Mouse (Mus musculus) limb, embryonic 12.5 days (tissue): ENCODE data around the gene Hspg2. TPM values are rescaled to one million over a fixed set of nuclear protein-coding genes. Genes with fewer than 3 reads are reported as not detected.
A peak's percentile ranks its signal among the peaks of the same experiment; 100 is the strongest.
"Not testable (repeated sequence)": the region's sequence is repeated elsewhere in the genome, so short reads cannot be mapped to it uniquely, and the experiment has no call there.

Experiments used
- ATAC-seq: fragments of 200-750 bp; cut with Nextera tagmentation; 2 replicates; pipeline ENCODE4 v1.8.0; 2017; ENCODE audit warnings: low read depth, moderate TSS enrichment; ENCODE audit not compliant: insufficient number of reproducible peaks, insufficient read depth, low FRiP score, low TSS enrichment
- H3K27ac ChIP-seq: fragments of 300-500 bp; sonication (generic); 2 replicates; pipeline ENCODE4 v1.5.1; 2016; ENCODE audit warnings: mild to moderate bottlenecking, moderate library complexity
- H3K27me3 ChIP-seq: fragments of 300-500 bp; sonication (generic); 2 replicates; pipeline ENCODE4 v1.6.1; 2016; ENCODE audit warnings: mild to moderate bottlenecking, moderate library complexity
- H3K36me3 ChIP-seq: fragments of 300-500 bp; sonication (generic); 2 replicates; pipeline ENCODE4 v1.6.1; 2016; ENCODE audit warnings: mild to moderate bottlenecking, moderate library complexity
- H3K4me1 ChIP-seq: fragments of 300-500 bp; sonication (generic); replicated peaks from 2 replicates; pipeline ENCODE4 v1.6.1; 2016
- H3K4me2 ChIP-seq: fragments of 300-500 bp; sonication (generic); 2 replicates; pipeline ENCODE4 v1.6.1; 2016; ENCODE audit warnings: mild to moderate bottlenecking, moderate library complexity
- H3K4me3 ChIP-seq: fragments of 300-500 bp; sonication (generic); replicated peaks from 2 replicates; pipeline ENCODE4 v1.5.1; 2016; ENCODE audit warnings: mild to moderate bottlenecking
- H3K9ac ChIP-seq: fragments of 300-500 bp; sonication (generic); replicated peaks from 2 replicates; pipeline ENCODE4 v1.6.1; 2016; ENCODE audit warnings: mild to moderate bottlenecking, moderate library complexity
- H3K9me3 ChIP-seq: fragments of 300-500 bp; sonication (generic); 2 replicates; pipeline ENCODE4 v1.6.1; 2016; ENCODE audit warnings: mild to moderate bottlenecking, moderate library complexity
- WGBS: fragments of 180-500 bp; shearing (Covaris S2); methylation state at CpG from one replicate; pipeline ENCODE4 v1.1.7; 2016; 5-methylcytosine and 5-hydroxymethylcytosine counted together
- polyA plus RNA-seq: library from polyadenylated mRNA; unstranded; fragments of >200 nt; fragmentation: Nextera tagmentation; extraction: Ambion mirVana; gene quantifications from 2 replicates; pipeline ENCODE4 v1.2.1, GENCODE M21; 2016

Hspg2 gene
- polyA plus RNA-seq, 1 experiment from 2014 or later: 14.3 TPM

GRCm38 (mm10) chr4:137580299-137580698 lies 111.7 kb downstream of the Hspg2 start:
- 70% methylated on average over 2 of the region's 2 CpGs for WGBS

GRCm38 (mm10) chr4:137581815-137582214 lies 113.2 kb downstream of the Hspg2 start:
- Histone ChIP-seq H3K27ac (no peak overlapping the region), H3K4me1 (no peaks in the 10 kb centered on the region), H3K4me2 (no peak overlapping the region), H3K9me3 (no peaks in the 10 kb centered on the region), H3K9ac (no peak overlapping the region), H3K27me3 (peaks cover 31% of the 10 kb centered on the region), H3K4me3 (no peak overlapping the region), H3K36me3 (no peaks in the 10 kb centered on the region)
- no peak for ATAC-seq
- 44% methylated on average over 3 of the region's 3 CpGs for WGBS

More at GRCm38 (mm10) chr4:137580299-137580698, 111.7 kb downstream of the Hspg2 start:
- H3K27me3 ChIP-seq: peaks cover 34% of the 10 kb centered on the region
- H3K36me3 ChIP-seq: no peaks in the 10 kb centered on the region
- no peaks in the 10 kb centered on the region for H3K4me1 ChIP-seq
- H3K4me3 ChIP-seq: no peak overlapping the region
- no peaks in the 10 kb centered on the region for H3K9me3 ChIP-seq
- H3K27ac ChIP-seq: no peak overlapping the region
- H3K4me2 ChIP-seq: no peak overlapping the region
- no peak for ATAC-seq
- H3K9ac ChIP-seq: no peak overlapping the region

- not testable (repeated sequence) for ATAC-seq, H3K4me3 ChIP-seq, H3K9ac ChIP-seq, H3K4me2 ChIP-seq, H3K36me3 ChIP-seq, H3K27ac ChIP-seq, H3K27me3 ChIP-seq, H3K4me1 ChIP-seq, H3K9me3 ChIP-seq
- WGBS: 79% methylated on average over 2 of the region's 3 CpGs
Observed at GRCm38 (mm10) chr4:137589095-137589494, 120.5 kb downstream of the Hspg2 start.

GRCm38 (mm10) chr4:137589586-137589985 lies 121.0 kb downstream of the Hspg2 start:
- H3K9me3 ChIP-seq: no peaks in the 10 kb centered on the region
- H3K4me2 ChIP-seq: no peak overlapping the region
- H3K9ac ChIP-seq: no peak overlapping the region
- H3K36me3 ChIP-seq: no peaks in the 10 kb centered on the region
- peaks cover 5% of the 10 kb centered on the region; the same call in 1 of the 2 replicates for H3K27me3 ChIP-seq
- no peak for ATAC-seq
- H3K4me1 ChIP-seq: no peaks in the 10 kb centered on the region
- WGBS: 82% methylated on average over 3 of the region's 3 CpGs
- no peak overlapping the region for H3K4me3 ChIP-seq
- H3K27ac ChIP-seq: no peak overlapping the region

GRCm38 (mm10) chr4:137590961-137591360 lies 122.4 kb downstream of the Hspg2 start:
- 83% methylated on average over 4 of the region's 4 CpGs for WGBS
- no peak overlapping the region for H3K4me2 ChIP-seq
- no peak for ATAC-seq
- H3K27ac ChIP-seq: no peak overlapping the region
- H3K4me3 ChIP-seq: no peak overlapping the region
- peaks cover 5% of the 10 kb centered on the region; the same call in 1 of the 2 replicates for H3K27me3 ChIP-seq
- no peaks in the 10 kb centered on the region for H3K9me3 ChIP-seq
- H3K36me3 ChIP-seq: no peaks in the 10 kb centered on the region
- peaks cover 12% of the 10 kb centered on the region for H3K4me1 ChIP-seq
- H3K9ac ChIP-seq: no peak overlapping the region

GRCm38 (mm10) chr4:137593601-137594495 lies 125.3 kb downstream of the Hspg2 start, which contains the start of gene Usp48:
Gene Usp48 (plus strand): TSS chr4:137593755.
- Histone ChIP-seq H3K4me1 (peaks cover 27% of the 10 kb centered on the region), H3K9me3 (no peaks in the 10 kb centered on the region), H3K4me3 (peak within 1 kb of the TSS; percentile 92), H3K27ac (peak within 1 kb of the TSS; percentile 98), H3K9ac (peak within 1 kb of the TSS; percentile 83), H3K36me3 (peaks cover 7% of the 10 kb centered on the region; the same call in 1 of the 2 replicates), H3K4me2 (peak within 1 kb of the TSS; percentile 87), H3K27me3 (no peaks in the 10 kb centered on the region)
- under 1% methylated on average over 92 of the region's 92 CpGs for WGBS
- peak; percentile 96 for ATAC-seq

- 5% methylated on average over 40 of the region's 40 CpGs for WGBS
- no peak; the same call in 1 of the 2 replicates for ATAC-seq
- H3K4me2 ChIP-seq: peak overlapping the region; percentile 87
- no peaks in the 10 kb centered on the region for H3K9me3 ChIP-seq
- peak overlapping the region; percentile 98 for H3K27ac ChIP-seq
- H3K4me1 ChIP-seq: peaks cover 35% of the 10 kb centered on the region
- H3K27me3 ChIP-seq: no peaks in the 10 kb centered on the region
- peaks cover 7% of the 10 kb centered on the region; the same call in 1 of the 2 replicates for H3K36me3 ChIP-seq
- peak overlapping the region; percentile 83 for H3K9ac ChIP-seq
- peak overlapping the region; percentile 92 for H3K4me3 ChIP-seq
Observed at GRCm38 (mm10) chr4:137594496-137595270, 126.1 kb downstream of the Hspg2 start.

GRCm38 (mm10) chr4:137597098-137597630 lies 128.6 kb downstream of the Hspg2 start:
- peaks cover 7% of the 10 kb centered on the region; the same call in 1 of the 2 replicates for H3K36me3 ChIP-seq
- no peak overlapping the region for H3K9ac ChIP-seq
- H3K4me3 ChIP-seq: no peak overlapping the region
- H3K4me2 ChIP-seq: no peak overlapping the region
- ATAC-seq: no peak
- peaks cover 41% of the 10 kb centered on the region for H3K4me1 ChIP-seq
- no peak overlapping the region for H3K27ac ChIP-seq
- 96% methylated on average over 4 of the region's 4 CpGs for WGBS
- H3K9me3 ChIP-seq: no peaks in the 10 kb centered on the region
- H3K27me3 ChIP-seq: no peaks in the 10 kb centered on the region

- Histone ChIP-seq H3K4me1 (peaks cover 41% of the 10 kb centered on the region), H3K4me2 (no peak overlapping the region), H3K27me3 (no peaks in the 10 kb centered on the region), H3K36me3 (peaks cover 7% of the 10 kb centered on the region; the same call in 1 of the 2 replicates), H3K9me3 (no peaks in the 10 kb centered on the region), H3K9ac (no peak overlapping the region; the same call in 1 of the 2 replicates), H3K4me3 (no peak overlapping the region), H3K27ac (no peak overlapping the region)
- WGBS: 81% methylated on average over 5 of the region's 5 CpGs
- ATAC-seq: no peak
Observed at GRCm38 (mm10) chr4:137598577-137598976, 130.0 kb downstream of the Hspg2 start.

- no peaks in the 10 kb centered on the region for H3K27me3 ChIP-seq
- no peak overlapping the region for H3K4me3 ChIP-seq
- 87% methylated on average over 11 of the region's 11 CpGs for WGBS
- H3K4me1 ChIP-seq: peaks cover 17% of the 10 kb centered on the region
- no peak overlapping the region for H3K4me2 ChIP-seq
- no peak overlapping the region for H3K27ac ChIP-seq
- peaks cover 44% of the 10 kb centered on the region for H3K36me3 ChIP-seq
- H3K9me3 ChIP-seq: no peaks in the 10 kb centered on the region
- no peak overlapping the region for H3K9ac ChIP-seq
- ATAC-seq: no peak
Observed at GRCm38 (mm10) chr4:137603449-137604171, 135.0 kb downstream of the Hspg2 start.
